Comparison of ENCODE assay signal across 8 mouse cellular contexts in genomic region chr8:119395072-119395950, GRCm38 (mm10). TPM values are rescaled to one million over a fixed set of nuclear protein-coding genes. Genes with fewer than 3 reads are reported as not detected.
DNase-seq lines count a peak whose midpoint lies in the region; ATAC-seq and TF ChIP-seq lines count a peak whose summit lies in the region.

No protein-coding gene starts in this region.

- H3K9ac ChIP-seq in kidney, embryonic 14.5 days (ENCODE audit: low read depth, low read length) = peak overlapping the region; percentile 85
- peak overlapping the region; percentile 95 for H3K9ac ChIP-seq in hindbrain, embryonic 16.5 days (ENCODE audit: low read depth, low read length)
- H3K9ac ChIP-seq in midbrain, embryonic 12.5 days (replicated peaks) = peak overlapping the region; percentile 88

- ATAC-seq in kidney, embryonic 14.5 days (ENCODE audit: low FRiP score, low TSS enrichment) = peak; percentile 58
- ATAC-seq in G1E (ENCODE audit: extremely low read depth, insufficient number of reproducible peaks, low FRiP score, poor library complexity, severe bottlenecking) = no peak
- peak; percentile 60 for ATAC-seq in hindbrain, embryonic 16.5 days
- peak; percentile 67 for ATAC-seq in midbrain, embryonic 12.5 days (ENCODE audit: low FRiP score, low read depth)

- no peak for TF ChIP-seq CTCF in G1E (IDR thresholded peaks at IDR 0.05; ENCODE audit: low read depth, low read length)

- peak overlapping the region; percentile 47; the same call in 1 of the 2 replicates for H3K27ac ChIP-seq in kidney, embryonic 14.5 days (ENCODE audit: low read depth, low read length)
- H3K27ac ChIP-seq in embryonic facial prominence, embryonic 10.5 days (replicated peaks) = peak overlapping the region; percentile 84
- peak overlapping the region; percentile 94 for H3K27ac ChIP-seq in hindbrain, embryonic 16.5 days (ENCODE audit: low read depth, low read length)
- H3K27ac ChIP-seq in midbrain, embryonic 12.5 days (replicated peaks) = peak overlapping the region; percentile 92

- no peaks in the 10 kb centered on the region for H3K27me3 ChIP-seq in kidney, embryonic 14.5 days (ENCODE audit: control insufficient read depth, insufficient read depth, low read length)
- H3K27me3 ChIP-seq in G1E (ENCODE audit: insufficient read depth, low read length) = no peaks in the 10 kb centered on the region
- peaks cover 21% of the 10 kb centered on the region for H3K27me3 ChIP-seq in embryonic facial prominence, embryonic 10.5 days (replicated peaks; ENCODE audit: low read depth, poor library complexity, severe bottlenecking)
- H3K27me3 ChIP-seq in hindbrain, embryonic 16.5 days (replicated peaks; ENCODE audit: control insufficient read depth, insufficient read depth, low read length) = no peaks in the 10 kb centered on the region
- H3K27me3 ChIP-seq in midbrain, embryonic 12.5 days = no peaks in the 10 kb centered on the region

- H3K36me3 ChIP-seq in kidney, embryonic 14.5 days (ENCODE audit: control insufficient read depth, insufficient read depth, low read length) = no peaks in the 10 kb centered on the region
- peaks cover 42% of the 10 kb centered on the region for H3K36me3 ChIP-seq in G1E (replicated peaks)
- 0 out of 2 replicates have a peak, but pooled peaks cover 4% of the 10 kb centered on the region for H3K36me3 ChIP-seq in embryonic facial prominence, embryonic 10.5 days (replicated peaks)
- H3K36me3 ChIP-seq in hindbrain, embryonic 16.5 days (ENCODE audit: control insufficient read depth, insufficient read depth, low read length) = no peaks in the 10 kb centered on the region
- H3K36me3 ChIP-seq in midbrain, embryonic 12.5 days = 0 out of 2 replicates have a peak, but pooled peaks cover 9% of the 10 kb centered on the region

- no peak for DNase-seq in kidney, postnatal 25 days
- DNase-seq in G1E (ENCODE audit: low spot score) = peak; percentile 43
- DNase-seq in embryonic facial prominence, embryonic 10.5 days (ENCODE audit: low spot score) = no peak
- no peak for DNase-seq in natural killer cell, adult 2 months (ENCODE audit: low spot score in 2 of 2)
- DNase-seq in layer of hippocampus, postnatal 25 days (ENCODE audit: extremely low spot score in 1 of 2, low spot score in 1 of 2) = no peak

- 5% methylated on average over 76 of the region's 83 CpGs for WGBS in kidney, embryonic 14.5 days
- WGBS in embryonic facial prominence, embryonic 10.5 days = 6% methylated on average over 83 of the region's 83 CpGs
- 6% methylated on average over 72 of the region's 83 CpGs for WGBS in hindbrain, embryonic 16.5 days
- WGBS in midbrain, embryonic 12.5 days = 7% methylated on average over 72 of the region's 83 CpGs

- peak overlapping the region; percentile 95 for H3K4me2 ChIP-seq in kidney, embryonic 14.5 days (replicated peaks; ENCODE audit: low read depth, low read length)
- peak overlapping the region; percentile 99 for H3K4me2 ChIP-seq in hindbrain, embryonic 16.5 days (ENCODE audit: low read length)
- H3K4me2 ChIP-seq in midbrain, embryonic 12.5 days (replicated peaks) = peak overlapping the region; percentile 100

- H3K4me1 ChIP-seq in kidney, embryonic 14.5 days (ENCODE audit: control insufficient read depth, insufficient read depth, low read length) = no peaks in the 10 kb centered on the region; the same call in 1 of the 2 replicates
- H3K4me1 ChIP-seq in G1E (ENCODE audit: insufficient read depth, low read depth, low read length) = peaks cover 22% of the 10 kb centered on the region
- H3K4me1 ChIP-seq in embryonic facial prominence, embryonic 10.5 days = peaks cover 26% of the 10 kb centered on the region
- peaks cover 13% of the 10 kb centered on the region for H3K4me1 ChIP-seq in hindbrain, embryonic 16.5 days (ENCODE audit: control insufficient read depth, insufficient read depth, low read depth, low read length)
- peaks cover 9% of the 10 kb centered on the region for H3K4me1 ChIP-seq in midbrain, embryonic 12.5 days

- no peaks in the 10 kb centered on the region for H3K9me3 ChIP-seq in kidney, embryonic 14.5 days (ENCODE audit: control insufficient read depth, low read length)
- H3K9me3 ChIP-seq in G1E (replicated peaks) = no peaks in the 10 kb centered on the region
- H3K9me3 ChIP-seq in embryonic facial prominence, embryonic 10.5 days = no peaks in the 10 kb centered on the region
- H3K9me3 ChIP-seq in hindbrain, embryonic 16.5 days (ENCODE audit: control insufficient read depth, low read length) = no peaks in the 10 kb centered on the region
- no peaks in the 10 kb centered on the region for H3K9me3 ChIP-seq in midbrain, embryonic 12.5 days

- peak overlapping the region; percentile 77 for H3K4me3 ChIP-seq in kidney, embryonic 14.5 days (ENCODE audit: low read length)
- H3K4me3 ChIP-seq in G1E (ENCODE audit: low read depth, low read length) = peak overlapping the region; percentile 91
- peak overlapping the region; percentile 86 for H3K4me3 ChIP-seq in embryonic facial prominence, embryonic 10.5 days
- peak overlapping the region; percentile 94 for H3K4me3 ChIP-seq in hindbrain, embryonic 16.5 days (ENCODE audit: low read length)
- H3K4me3 ChIP-seq in midbrain, embryonic 12.5 days = peak overlapping the region; percentile 97

RNA-seq across cellular contexts. Expression of gene Mlycd, which starts 0.6 kb away (rescaled TPM):
- 10.8 and 12.1 TPM in 2 replicates for polyA plus RNA-seq in kidney, embryonic 14.5 days (2014; fragmentation: Nextera tagmentation; extraction: Ambion mirVana)
- total RNA-seq in G1E (2014; fragmentation: Nextera tagmentation) (4.1 and 7.7 TPM in 2 replicates), G1E (2017) (10.5 and 14.8 TPM in 2 replicates)
- 16.7 and 20.1 TPM in 2 replicates for polyA plus RNA-seq in G1E (2012)
- 7.3 and 7.6 TPM in 2 replicates for polyA plus RNA-seq in embryonic facial prominence, embryonic 10.5 days (2016; fragmentation: Nextera tagmentation; extraction: Ambion mirVana)
- 16.1 and 16.5 TPM in 2 replicates for polyA plus RNA-seq in hindbrain, embryonic 16.5 days (2015; fragmentation: Nextera tagmentation; extraction: Ambion mirVana)
- polyA plus RNA-seq in midbrain, embryonic 12.5 days (2016; fragmentation: Nextera tagmentation; extraction: Ambion mirVana) = 14.4 and 14.6 TPM in 2 replicates
- 10 to 100 TPM; 28.7 to 30.0 TPM for total RNA-seq in layer of hippocampus, postnatal 25 days (2021)

RNA-seq across cellular contexts. Expression of gene Osgin1, which starts 38.6 kb away (rescaled TPM):
- 0.71 and 1.2 TPM in 2 replicates for polyA plus RNA-seq in kidney, embryonic 14.5 days (2014; fragmentation: Nextera tagmentation; extraction: Ambion mirVana)
- total RNA-seq in G1E (2014; fragmentation: Nextera tagmentation) (not detected in 2 replicates), G1E (2017) (0.17 and 0.49 TPM in 2 replicates)
- polyA plus RNA-seq in G1E (2012) = 0.08 and 0.10 TPM in 2 replicates
- 0.43 and 0.47 TPM in 2 replicates for polyA plus RNA-seq in embryonic facial prominence, embryonic 10.5 days (2016; fragmentation: Nextera tagmentation; extraction: Ambion mirVana)
- 0.26 and 0.63 TPM in 2 replicates for polyA plus RNA-seq in hindbrain, embryonic 16.5 days (2015; fragmentation: Nextera tagmentation; extraction: Ambion mirVana)
- 0.14 and 0.22 TPM in 2 replicates for polyA plus RNA-seq in midbrain, embryonic 12.5 days (2016; fragmentation: Nextera tagmentation; extraction: Ambion mirVana)
- under 1 TPM; 0.42 to 0.49 TPM for total RNA-seq in layer of hippocampus, postnatal 25 days (2021)

RNA-seq across cellular contexts. Expression of gene Hsbp1, which starts 51.0 kb away (rescaled TPM):
- 305 and 387 TPM in 2 replicates for polyA plus RNA-seq in kidney, embryonic 14.5 days (2014; fragmentation: Nextera tagmentation; extraction: Ambion mirVana)
- total RNA-seq in G1E (2014; fragmentation: Nextera tagmentation) = 191 and 220 TPM in 2 replicates
- 92.1 and 104 TPM in 2 replicates for total RNA-seq in G1E (2017)
- polyA plus RNA-seq in G1E (2012) = 50.6 and 60.5 TPM in 2 replicates
- polyA plus RNA-seq in embryonic facial prominence, embryonic 10.5 days (2016; fragmentation: Nextera tagmentation; extraction: Ambion mirVana) = 238 and 249 TPM in 2 replicates
- 802 and 900 TPM in 2 replicates for polyA plus RNA-seq in hindbrain, embryonic 16.5 days (2015; fragmentation: Nextera tagmentation; extraction: Ambion mirVana)
- 375 and 391 TPM in 2 replicates for polyA plus RNA-seq in midbrain, embryonic 12.5 days (2016; fragmentation: Nextera tagmentation; extraction: Ambion mirVana)
- total RNA-seq in layer of hippocampus, postnatal 25 days (2021) = 100 to 1,000 TPM; 364 to 405 TPM

RNA-seq across cellular contexts. Expression of gene Necab2, which starts 51.2 kb away (rescaled TPM):
- 4.6 and 5.0 TPM in 2 replicates for polyA plus RNA-seq in kidney, embryonic 14.5 days (2014; fragmentation: Nextera tagmentation; extraction: Ambion mirVana)
- total RNA-seq in G1E (2014; fragmentation: Nextera tagmentation) (not detected in 2 replicates), G1E (2017) (0.06 TPM in 1 of 2 replicates, not detected in the other)
- polyA plus RNA-seq in G1E (2012) = not detected in 2 replicates
- 8.8 and 9.4 TPM in 2 replicates for polyA plus RNA-seq in embryonic facial prominence, embryonic 10.5 days (2016; fragmentation: Nextera tagmentation; extraction: Ambion mirVana)
- polyA plus RNA-seq in hindbrain, embryonic 16.5 days (2015; fragmentation: Nextera tagmentation; extraction: Ambion mirVana) = 52.2 and 56.9 TPM in 2 replicates
- 26.0 and 35.0 TPM in 2 replicates for polyA plus RNA-seq in midbrain, embryonic 12.5 days (2016; fragmentation: Nextera tagmentation; extraction: Ambion mirVana)
- 100 to 1,000 TPM; 101 to 115 TPM for total RNA-seq in layer of hippocampus, postnatal 25 days (2021)
